Mouse (Mus musculus) heart, embryonic 14.5 days (tissue): ENCODE measurements around the gene Ctf1. TPM values are rescaled to one million over a fixed set of nuclear protein-coding genes. Genes with fewer than 3 reads are reported as not detected.
"Not testable (repeated sequence)": the region's sequence is repeated elsewhere in the genome, so short reads cannot be mapped to it uniquely, and the experiment has no call there.

Source experiments
- ATAC-seq: fragments of 200-750 bp; cut with Nextera tagmentation; 2 replicates; pipeline ENCODE4 v1.8.0; 2017; ENCODE audit warnings: low read depth, moderate TSS enrichment; ENCODE audit not compliant: insufficient number of reproducible peaks, insufficient read depth, low FRiP score
- H3K27ac ChIP-seq, 2 experiments: fragments of 200-500 bp in 1 of 2; fragments of 300-500 bp in 1 of 2; sonication (generic) in 1 of 2; replicated peaks in 1 of 2; 2 replicates each; pipeline ENCODE4 v1.5.1; 2012 to 2014; ENCODE audit warnings: low read depth in 2 of 2, low read length in 2 of 2, control low read depth in 1 of 2, mild to moderate bottlenecking in 1 of 2, mixed read lengths in 1 of 2; ENCODE audit not compliant: control insufficient read depth in 1 of 2, insufficient read depth in 1 of 2
- H3K27me3 ChIP-seq: fragments of 300-500 bp; sonication (generic); 2 replicates; pipeline ENCODE4 v1.6.1; 2014; ENCODE audit warnings: mild to moderate bottlenecking, low read length, control low read depth; ENCODE audit not compliant: control insufficient read depth, insufficient read depth
- H3K36me3 ChIP-seq: fragments of 300-500 bp; sonication (generic); 2 replicates; pipeline ENCODE4 v1.6.1; 2014; ENCODE audit warnings: mild to moderate bottlenecking, control low read depth, low read length, mixed read lengths; ENCODE audit not compliant: control insufficient read depth, insufficient read depth
- H3K4me1 ChIP-seq, 2 experiments: fragments of 200-500 bp in 1 of 2; fragments of 300-500 bp in 1 of 2; sonication (generic) in 1 of 2; 2 replicates each; pipeline ENCODE4 v1.6.1; 2012 to 2014; ENCODE audit warnings: low read length in 2 of 2, control low read depth in 1 of 2, mixed read lengths in 1 of 2; ENCODE audit not compliant: control insufficient read depth in 2 of 2, insufficient read depth in 2 of 2
- H3K4me2 ChIP-seq: fragments of 300-500 bp; sonication (generic); 2 replicates; pipeline ENCODE4 v1.6.1; 2014; ENCODE audit warnings: mild to moderate bottlenecking, low read length
- H3K4me3 ChIP-seq, 2 experiments: fragments of 200-500 bp in 1 of 2; fragments of 300-500 bp in 1 of 2; sonication (generic) in 1 of 2; 2 replicates each; pipeline ENCODE4 v1.5.1; 2012 to 2014; ENCODE audit warnings: low read length in 2 of 2, mild to moderate bottlenecking in 2 of 2, control low read depth in 1 of 2, low read depth in 1 of 2, moderate library complexity in 1 of 2; ENCODE audit not compliant: control insufficient read depth in 1 of 2, insufficient read depth in 1 of 2
- H3K9ac ChIP-seq: fragments of 300-500 bp; sonication (generic); 2 replicates; pipeline ENCODE4 v1.6.1; 2014; ENCODE audit warnings: mild to moderate bottlenecking, low read length
- H3K9me3 ChIP-seq: fragments of 300-500 bp; sonication (generic); 2 replicates; pipeline ENCODE4 v1.6.1; 2016; ENCODE audit warnings: low read length, control low read depth; ENCODE audit not compliant: control insufficient read depth
- WGBS: fragments of 180-500 bp; shearing (Covaris S2); extraction: QIAGEN DNeasy Blood & Tissue Kit; methylation state at CpG from one replicate; pipeline ENCODE4 v1.1.7; 2014; 5-methylcytosine and 5-hydroxymethylcytosine counted together
- polyA plus RNA-seq: library from polyadenylated mRNA; unstranded; fragments of >200 nt; fragmentation: Nextera tagmentation; extraction: Ambion mirVana; gene quantifications from 2 replicates; pipeline ENCODE4 v1.2.1, GENCODE M21; 2014

The Ctf1 gene
- polyA plus RNA-seq, 1 experiment from 2014 or later, result 5.6 TPM

DNA sequence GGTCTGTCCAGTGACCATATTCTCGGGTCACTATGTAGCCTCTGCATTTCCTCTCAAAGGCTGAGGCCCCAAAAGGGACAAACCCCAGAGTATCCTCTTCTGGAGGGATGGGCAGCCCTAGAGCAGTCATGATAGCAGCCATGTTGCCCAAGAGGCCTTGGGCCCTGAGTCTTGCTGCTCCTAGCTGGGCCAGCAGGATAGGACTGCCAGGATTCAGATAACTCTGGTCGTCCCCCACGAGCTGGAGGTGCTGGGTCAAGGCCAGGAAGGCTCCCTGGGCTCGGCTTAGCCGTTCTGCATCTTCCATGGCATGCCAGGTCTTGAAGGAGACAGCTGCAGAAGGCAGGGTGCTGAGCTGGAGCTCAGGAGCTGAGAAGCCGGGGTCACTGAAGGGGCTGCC, 6.7 kb downstream of the Ctf1 start:
- no peaks in the 10 kb centered on the region for H3K36me3 ChIP-seq
- no peak overlapping the region for H3K9ac ChIP-seq
- no peak overlapping the region for H3K4me2 ChIP-seq
- no peak overlapping the region for H3K4me3 ChIP-seq
- H3K9me3 ChIP-seq, result no peaks in the 10 kb centered on the region
- H3K27me3 ChIP-seq, result 0 out of 2 replicates have a peak, but pooled peaks cover 4% of the 10 kb centered on the region
- H3K4me1 ChIP-seq, result peaks cover 2 to 6% of the 10 kb centered on the region in 2 experiments; a peak in 2 of 4 replicates
- H3K27ac ChIP-seq, result no peak overlapping the region
- 71% methylated on average over 6 of the region's 6 CpGs for WGBS
- no peak for ATAC-seq

DNA sequence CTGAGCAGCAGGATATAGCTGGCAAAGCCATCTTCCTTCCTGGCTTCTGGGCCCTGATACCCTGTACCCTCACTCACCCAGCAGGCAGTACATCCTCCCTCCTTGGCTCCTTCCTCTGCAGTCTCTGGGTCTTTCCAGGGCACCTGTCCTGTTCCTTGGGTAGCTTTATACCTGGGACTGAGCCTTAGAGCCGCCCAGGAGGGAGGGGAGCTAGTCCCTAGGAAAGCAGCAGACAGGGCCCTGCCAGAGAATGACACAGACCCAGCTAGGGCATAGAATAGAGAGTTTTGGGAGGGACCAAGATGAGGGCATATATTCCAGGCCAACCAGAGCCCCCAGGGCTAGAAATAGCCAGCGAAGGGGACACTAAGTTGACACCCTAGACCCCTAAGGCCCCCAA, 13.0 kb downstream of the Ctf1 start:
- Histone ChIP-seq H3K4me3 (no peak overlapping the region), H3K9ac (no peak overlapping the region), H3K4me1 (no peaks in the 10 kb centered on the region), H3K27me3 (no peaks in the 10 kb centered on the region), H3K27ac (no peak overlapping the region), H3K4me2 (no peak overlapping the region), H3K36me3 (no peaks in the 10 kb centered on the region), H3K9me3 (no peaks in the 10 kb centered on the region)
- 30% methylated on average over 2 of the region's 2 CpGs for WGBS
- ATAC-seq, result no peak

DNA sequence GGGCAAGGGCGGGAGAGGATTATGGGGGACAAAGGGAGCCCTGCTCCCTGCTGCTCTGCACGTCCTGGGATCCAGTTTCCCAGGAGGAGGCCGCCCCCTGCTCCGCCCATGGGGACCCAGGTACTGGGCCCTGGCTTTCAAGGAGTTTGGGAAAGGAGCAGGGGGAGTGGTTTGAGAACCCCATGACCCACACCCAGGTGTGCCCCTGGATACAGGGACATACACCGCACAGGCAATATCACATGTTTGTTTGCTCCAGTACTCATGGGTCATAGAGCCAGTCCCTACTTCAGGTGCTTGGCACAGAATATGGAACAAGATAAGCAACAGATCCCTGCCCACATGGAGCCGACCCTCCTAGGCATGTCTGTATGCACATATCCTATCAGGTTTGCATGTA, 13.4 kb downstream of the Ctf1 start:
- Histone ChIP-seq H3K27ac (no peak overlapping the region), H3K9ac (no peak overlapping the region), H3K27me3 (no peaks in the 10 kb centered on the region), H3K4me1 (no peaks in the 10 kb centered on the region), H3K9me3 (no peaks in the 10 kb centered on the region), H3K4me3 (no peak overlapping the region), H3K36me3 (no peaks in the 10 kb centered on the region), H3K4me2 (no peak overlapping the region)
- 49% methylated on average over 6 of the region's 6 CpGs for WGBS
- no peak for ATAC-seq

DNA sequence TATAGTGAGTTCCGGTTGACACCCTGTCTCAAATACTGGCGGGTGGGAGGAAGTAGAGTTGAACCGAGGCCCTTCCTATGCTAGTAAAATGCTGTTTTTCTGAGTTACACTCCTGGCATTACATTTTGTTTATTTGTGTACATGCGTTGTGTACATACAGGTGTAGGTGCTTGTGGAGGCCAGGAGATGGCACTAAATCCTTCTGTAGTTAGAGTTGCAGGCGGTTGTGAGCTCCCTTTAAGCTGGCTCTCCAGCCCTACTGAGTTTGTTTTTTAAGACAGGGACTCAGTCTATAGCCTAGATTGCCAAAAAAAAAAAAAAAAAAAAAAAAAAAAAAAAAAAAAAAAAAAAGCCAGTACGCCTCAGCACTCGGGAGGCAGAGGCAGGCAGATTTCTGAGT, 15.4 kb downstream of the Ctf1 start:
- Histone ChIP-seq H3K27me3 (no peaks in the 10 kb centered on the region), H3K4me2 (no peak overlapping the region), H3K27ac (no peak overlapping the region), H3K4me3 (no peak overlapping the region), H3K4me1 (no peaks in the 10 kb centered on the region), H3K9ac (no peak overlapping the region), H3K36me3 (no peaks in the 10 kb centered on the region), H3K9me3 (no peaks in the 10 kb centered on the region)
- 79% methylated on average over 7 of the region's 7 CpGs for WGBS
- no peak for ATAC-seq

DNA sequence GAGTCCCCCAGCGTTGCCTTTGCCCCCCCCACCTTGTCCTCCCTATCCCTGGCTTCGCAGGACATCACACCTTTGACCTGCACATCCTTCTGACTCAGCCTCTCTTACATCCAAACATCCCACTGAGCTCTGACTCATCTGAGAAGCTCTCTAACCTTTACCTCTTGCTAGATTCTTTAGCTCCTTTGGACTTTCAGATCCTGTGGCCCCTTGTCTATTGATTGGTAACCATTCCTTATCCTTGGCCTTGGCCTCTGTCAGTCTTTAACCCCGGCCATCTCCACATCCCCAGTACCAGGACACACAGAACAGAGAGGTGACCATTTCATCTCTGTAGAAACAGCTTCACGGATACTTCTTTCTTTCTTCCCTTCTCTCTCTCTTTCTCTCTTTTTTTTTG, 17.6 kb downstream of the Ctf1 start:
- Histone ChIP-seq H3K4me3 (no peak overlapping the region), H3K36me3 (no peaks in the 10 kb centered on the region), H3K27ac (no peak overlapping the region), H3K4me1 (no peaks in the 10 kb centered on the region), H3K4me2 (no peak overlapping the region), H3K9me3 (no peaks in the 10 kb centered on the region), H3K9ac (no peak overlapping the region), H3K27me3 (no peaks in the 10 kb centered on the region)
- 49% methylated on average over 4 of the region's 4 CpGs for WGBS
- ATAC-seq, result no peak

DNA sequence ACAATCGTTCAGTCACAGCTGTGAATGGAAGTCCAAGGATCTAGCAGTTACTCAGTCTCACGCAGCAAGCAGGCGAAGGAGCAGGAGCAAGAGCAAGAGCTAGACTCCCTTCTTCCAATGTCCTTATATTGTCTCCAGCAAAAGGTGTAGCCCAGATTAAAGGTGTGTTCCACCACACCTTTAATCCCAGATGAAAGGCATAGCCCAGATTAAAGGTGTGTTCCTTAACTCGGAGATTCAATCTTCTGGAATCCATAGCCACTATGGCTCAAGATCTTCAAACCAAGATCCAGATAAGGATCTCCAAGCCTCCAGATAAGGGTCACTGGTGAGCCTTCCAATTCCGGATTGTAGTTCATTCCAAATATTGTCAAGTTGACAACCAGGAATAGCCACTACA, 19.5 kb downstream of the Ctf1 start, which contains the start of gene Ctf2:
Gene Ctf2 (minus strand): TSS at position 101 of the 400 bp plus-strand sequence.
- not testable (repeated sequence) for H3K27ac ChIP-seq, H3K27me3 ChIP-seq, H3K9ac ChIP-seq, H3K36me3 ChIP-seq, H3K4me2 ChIP-seq, H3K9me3 ChIP-seq, H3K4me1 ChIP-seq, ATAC-seq, H3K4me3 ChIP-seq
- WGBS, result no CpG with 5 or more reads among the region's 5 CpGs

DNA sequence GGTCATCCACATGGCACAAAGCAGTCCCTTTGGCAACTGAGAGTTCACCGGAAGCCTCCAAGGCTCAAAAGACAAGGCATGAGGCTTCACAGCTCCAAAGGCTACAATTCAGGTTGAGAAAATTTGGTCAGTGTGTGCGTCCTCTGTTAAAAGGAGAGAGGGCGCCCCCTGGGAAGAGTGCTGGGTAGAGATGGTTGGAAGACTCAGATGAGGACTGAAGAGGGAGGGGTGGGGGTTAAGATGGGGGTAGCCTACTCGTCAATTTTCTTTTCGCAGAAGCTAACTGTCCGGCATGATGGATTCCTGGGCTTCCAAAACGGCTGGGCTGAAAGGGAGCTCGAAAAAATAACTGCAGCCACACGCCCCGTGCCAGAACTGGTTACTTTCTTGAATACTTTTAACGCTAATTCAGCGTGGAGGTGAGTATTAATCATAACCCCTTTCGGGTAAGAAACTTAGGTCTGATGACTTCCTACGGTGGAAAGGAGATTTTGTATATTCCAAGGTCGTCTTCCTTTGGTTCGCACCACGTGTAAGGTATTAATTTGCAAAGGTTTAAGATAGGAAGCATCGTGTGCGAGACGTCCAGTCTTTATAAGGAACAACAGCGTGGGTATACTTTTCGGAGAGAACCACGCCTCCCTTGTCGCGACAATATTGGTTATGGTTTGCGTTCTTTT, 32.0 kb downstream of the Ctf1 start, which contains the start of gene Fbxl19:
Gene Fbxl19 (plus strand): TSS at position 178 of the 680 bp plus-strand sequence.
- Histone ChIP-seq H3K9me3 (no peaks in the 10 kb centered on the region), H3K27me3 (no peaks in the 10 kb centered on the region), H3K4me2 (peak within 1 kb of the TSS; percentile 96), H3K27ac (peak within 1 kb of the TSS; percentile 83 to 90), H3K9ac (peak within 1 kb of the TSS; percentile 85), H3K36me3 (peaks cover 14% of the 10 kb centered on the region), H3K4me3 (peak within 1 kb of the TSS; percentile 73 to 78), H3K4me1 (peaks cover 6 to 13% of the 10 kb centered on the region in 2 experiments)
- no peak for ATAC-seq
- under 1% methylated on average over 26 of the region's 26 CpGs for WGBS

DNA sequence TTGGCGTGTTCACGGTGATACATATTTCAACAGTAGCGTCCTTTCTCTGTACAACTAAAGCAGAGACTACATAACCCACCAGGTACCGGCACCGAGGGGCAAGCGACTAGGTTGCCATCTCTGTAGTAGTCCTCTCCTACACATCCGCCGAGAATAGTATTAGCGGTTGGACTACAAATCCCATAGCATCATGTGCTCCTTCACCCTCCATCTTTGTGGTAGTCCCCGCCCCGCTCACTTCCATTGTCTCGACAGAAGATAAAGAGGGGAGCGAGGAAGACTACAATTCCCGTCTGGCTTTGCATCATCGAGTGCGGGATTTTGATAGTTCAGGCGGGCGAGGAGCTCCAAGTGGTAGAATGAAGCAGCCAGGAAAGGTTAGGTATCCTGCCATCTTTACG, 32.7 kb downstream of the Ctf1 start:
- peak; percentile 82 for ATAC-seq
- H3K4me2 ChIP-seq, result peak overlapping the region; percentile 96
- no peaks in the 10 kb centered on the region for H3K27me3 ChIP-seq
- peaks cover 21% of the 10 kb centered on the region for H3K36me3 ChIP-seq
- under 1% methylated on average over 19 of the region's 19 CpGs for WGBS
- H3K27ac ChIP-seq, result peak overlapping the region; percentile 83 to 90
- H3K9me3 ChIP-seq, result no peaks in the 10 kb centered on the region
- H3K4me3 ChIP-seq, result peak overlapping the region; percentile 73 to 78
- peak overlapping the region; percentile 85 for H3K9ac ChIP-seq
- H3K4me1 ChIP-seq, result peaks cover 6 to 13% of the 10 kb centered on the region in 2 experiments
